Mouse (Mus musculus): ENCODE measurements around the gene Ctla2a.
"Not testable (repeated sequence)": the region's sequence is repeated elsewhere in the genome, so short reads cannot be mapped to it uniquely, and the experiment has no call there.

The Ctla2a gene

DNA sequence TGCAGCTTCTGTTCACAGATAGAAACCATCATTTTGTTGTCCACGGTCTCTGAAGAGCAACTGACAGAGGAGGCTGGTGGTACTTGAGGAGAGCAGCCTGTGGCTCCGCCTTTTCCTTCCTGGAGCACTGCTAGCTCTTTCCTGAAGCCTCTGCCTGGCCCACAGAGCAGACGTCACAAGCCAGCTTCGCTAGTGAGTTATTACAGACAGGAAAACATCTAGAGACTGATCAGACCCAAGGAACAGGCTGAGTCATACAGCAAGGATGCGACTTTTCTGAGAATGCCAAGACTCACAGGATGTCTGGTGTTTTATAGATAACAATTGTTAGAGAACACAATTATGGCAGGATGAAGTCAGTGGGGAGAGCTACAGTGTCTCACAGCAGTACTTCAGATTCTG is at the start of gene Ctla2a, which contains the start of gene Gm49391:
Ctla2a (minus strand) TSS at position 126 of the 402 bp plus-strand sequence.
Gm49391 (minus strand) TSS at position 72 of the 402 bp plus-strand sequence.
- in situ Hi-C loops (cut with MboI; ENCODE audit: unreplicated experiment in 2 of 2) = no loop called here

DNA sequence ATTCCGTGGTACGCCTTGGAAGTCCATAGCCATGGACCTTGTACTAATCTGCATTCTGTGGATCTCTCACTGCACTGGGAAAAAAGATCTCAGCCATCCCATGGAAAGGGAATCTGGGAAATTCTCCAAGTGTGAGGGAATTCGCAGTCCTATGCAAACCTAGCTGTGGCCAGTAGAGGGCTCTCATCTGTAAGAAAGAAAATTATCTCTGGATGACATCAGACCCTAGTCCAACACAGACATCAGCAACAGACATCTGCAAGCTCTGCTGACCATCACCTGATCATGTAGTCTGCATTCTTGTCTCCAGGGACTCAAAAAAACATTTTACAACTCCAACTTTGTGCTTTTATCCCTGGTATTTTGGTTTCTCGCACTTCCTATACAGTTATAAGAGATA is 35.9 kb upstream of the Ctla2a start:
- in situ Hi-C loops (cut with MboI; ENCODE audit: unreplicated experiment in 2 of 2) = not testable (repeated sequence)

- in situ Hi-C loops (cut with MboI; ENCODE audit: unreplicated experiment in 2 of 2) = not testable (repeated sequence)
These were observed 27.6 kb upstream of the Ctla2a start for GRCm38 (mm10) chr13:60963985-60964384.

GRCm38 (mm10) chr13:60961706-60962105 is 25.3 kb upstream of the Ctla2a start:
- in situ Hi-C loops (cut with MboI; ENCODE audit: unreplicated experiment in 2 of 2) = no loop called here

DNA sequence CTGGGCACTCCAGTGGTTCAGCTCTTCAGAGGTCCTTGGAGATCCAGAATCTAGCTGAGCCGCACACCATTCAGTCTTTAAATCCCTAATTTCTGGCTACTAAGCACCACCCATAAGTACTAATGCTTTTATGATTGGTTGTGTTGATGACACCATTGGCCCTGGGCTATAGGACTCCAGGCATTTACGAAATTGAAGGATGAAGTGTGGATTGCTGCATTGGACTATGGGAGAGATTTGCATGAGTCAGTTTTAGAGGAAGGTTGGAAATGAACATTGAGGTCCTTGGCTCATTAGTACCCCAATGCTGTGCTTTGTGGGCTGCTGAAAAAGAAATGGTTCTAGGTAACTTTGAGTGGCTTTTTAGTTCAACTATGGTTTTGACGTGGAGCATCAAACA is 5.5 kb upstream of the Ctla2a start, which contains the start of gene Tpbpa:
Tpbpa (minus strand) TSS at position 101 of the 400 bp plus-strand sequence.
- in situ Hi-C loops (cut with MboI; ENCODE audit: unreplicated experiment in 2 of 2) = not testable (repeated sequence)

- in situ Hi-C loops (cut with MboI; ENCODE audit: unreplicated experiment in 2 of 2) = not testable (repeated sequence)
These were observed 935 bp downstream of the Ctla2a start, which contains the start of gene Gm49393 for GRCm38 (mm10) chr13:60935490-60935889. TSS of gene Gm49393 (minus strand) at chr13:60935590.

DNA sequence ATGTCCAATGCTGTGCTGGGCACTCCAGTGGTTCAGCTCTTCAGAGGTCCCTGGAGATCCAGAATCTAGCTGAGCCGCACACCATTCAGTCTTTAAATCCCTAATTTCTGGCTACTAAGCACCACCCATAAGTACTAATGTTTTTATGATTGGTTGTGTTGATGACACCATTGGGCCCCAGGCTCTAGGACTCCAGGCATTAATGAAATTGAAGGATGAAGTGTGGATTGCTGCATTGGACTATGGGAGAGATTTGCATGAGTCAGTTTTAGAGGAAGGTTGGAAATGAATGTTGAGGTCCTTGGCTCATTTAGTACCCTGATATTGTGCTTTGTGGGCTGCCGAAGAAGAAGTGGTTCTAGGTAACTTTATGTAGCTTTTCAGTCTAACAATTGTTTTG is 31.6 kb downstream of the Ctla2a start, which contains the start of gene Tpbpb:
Tpbpb (minus strand) TSS at position 101 of the 400 bp plus-strand sequence.
- in situ Hi-C loops (cut with MboI; ENCODE audit: unreplicated experiment in 2 of 2) = not testable (repeated sequence)

- in situ Hi-C loops (cut with MboI; ENCODE audit: unreplicated experiment in 2 of 2) = no loop called here
These were observed 39.1 kb downstream of the Ctla2a start, which contains the start of gene Ctla2b for GRCm38 (mm10) chr13:60897328-60897727. TSS of gene Ctla2b (minus strand) at chr13:60897447.

DNA sequence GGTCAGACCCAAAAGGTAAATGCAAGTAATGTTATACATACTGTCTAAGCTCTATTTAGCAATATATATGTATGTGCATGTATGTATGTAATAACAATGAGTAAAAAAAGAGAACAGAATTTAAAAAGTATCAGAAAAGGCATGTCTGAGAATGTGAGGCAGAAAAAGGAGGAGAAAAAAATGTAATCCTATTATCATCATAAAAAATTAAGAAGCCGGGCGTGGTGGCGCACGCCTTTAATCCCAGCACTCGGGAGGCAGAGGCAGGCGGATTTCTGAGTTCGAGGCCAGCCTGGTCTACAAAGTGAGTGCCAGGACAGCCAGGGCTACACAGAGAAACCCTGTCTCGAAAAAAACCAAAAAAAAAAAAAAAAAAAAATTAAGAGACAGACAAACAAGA is 39.6 kb downstream of the Ctla2a start, which contains the start of gene Gm49392:
Gm49392 (minus strand) TSS at position 101 of the 400 bp plus-strand sequence.
- in situ Hi-C loops (cut with MboI; ENCODE audit: unreplicated experiment in 2 of 2) = not testable (repeated sequence)

DNA sequence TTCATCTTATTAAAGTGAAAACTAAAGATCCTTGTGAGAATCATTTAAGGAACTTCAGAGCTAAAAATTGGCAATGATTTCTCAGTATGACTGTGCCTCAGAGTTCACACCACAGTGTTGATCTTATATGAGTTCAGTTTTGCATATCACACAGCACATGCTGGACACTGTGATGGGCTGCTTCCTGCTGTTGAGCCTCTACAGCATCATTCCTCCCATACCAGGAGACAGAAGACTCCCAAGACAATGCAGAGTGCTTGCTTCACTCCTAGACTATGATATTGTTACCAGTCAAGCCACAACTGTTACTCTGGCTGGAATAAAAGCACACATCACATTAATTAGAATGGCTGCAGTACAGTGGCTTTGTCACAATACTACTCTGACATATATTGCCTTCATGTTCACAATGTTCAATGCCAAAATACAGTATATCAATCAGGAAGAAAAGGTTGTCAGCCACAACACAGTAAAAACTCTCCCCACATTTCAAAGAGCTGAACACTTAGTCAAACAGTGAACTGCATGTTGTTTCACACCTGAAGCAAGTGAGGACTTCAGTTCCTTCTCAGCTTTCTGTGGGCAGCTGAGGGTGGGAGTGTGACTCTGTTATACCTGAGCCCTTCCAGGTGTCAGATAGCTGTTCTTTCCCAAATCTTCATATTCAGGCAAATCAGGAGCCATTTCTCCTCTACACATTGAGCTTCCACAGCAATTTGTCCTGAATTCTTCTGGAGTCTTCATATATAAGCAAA is 40.8 kb downstream of the Ctla2a start:
- in situ Hi-C loops (cut with MboI; ENCODE audit: unreplicated experiment in 2 of 2) = no loop called here

GRCm38 (mm10) chr13:60892301-60892700 is 44.1 kb downstream of the Ctla2a start:
- in situ Hi-C loops (cut with MboI; ENCODE audit: unreplicated experiment in 2 of 2) = no loop called here

Data from v-Abl transformed pro-B cells (cell line).